Mouse (Mus musculus): ENCODE data around the gene Cyp2d10.

GRCm38 (mm10) chr15:82433621-82434020 lies 26.6 kb upstream of the Cyp2d10 start:
- TF ChIP-seq POLR2A (IDR thresholded peaks at IDR 0.05; ENCODE audit: insufficient read length, low read depth) (no peak), MYOG (IDR thresholded peaks at IDR 0.05; ENCODE audit: control insufficient read depth in 1 of 3, insufficient read depth in 1 of 3, insufficient read length in 2 of 3, low read depth in 2 of 3) (no peak), CEBPB (IDR thresholded peaks at IDR 0.05; ENCODE audit: insufficient read depth, poor library complexity, severe bottlenecking) (no peak), MAX (IDR thresholded peaks at IDR 0.05; ENCODE audit: low read depth) (no peak)
